Mouse (Mus musculus) R1 (cell line): ENCODE measurements around the gene Ankle2.

ENCODE experiments used
- DNase-seq: peaks from one replicate; pipeline ENCODE4 v3.0.0-alpha.2; 2018; ENCODE audit warnings: low read depth, low spot score

The Ankle2 gene

DNA sequence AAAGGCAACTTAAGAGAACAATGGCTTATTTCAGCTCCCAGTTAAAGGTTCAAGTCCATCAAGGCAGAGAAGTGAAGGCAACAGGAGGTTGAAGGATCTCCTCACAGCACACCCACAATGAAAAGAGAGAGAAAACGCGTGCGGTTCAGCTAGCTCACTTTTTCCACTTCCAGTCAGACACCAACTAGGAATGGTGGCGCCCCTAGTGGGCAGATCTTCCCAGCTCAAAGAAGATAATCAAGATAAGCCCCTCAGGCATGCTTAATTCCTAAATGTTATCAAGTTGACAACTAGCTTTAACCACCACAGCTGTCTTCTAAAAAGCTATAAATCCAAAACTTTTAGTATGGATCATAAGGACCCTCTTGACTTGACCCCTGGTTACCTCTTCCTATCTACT is 53.7 kb downstream of the Ankle2 start:
- peak; percentile 92 for DNase-seq

DNA sequence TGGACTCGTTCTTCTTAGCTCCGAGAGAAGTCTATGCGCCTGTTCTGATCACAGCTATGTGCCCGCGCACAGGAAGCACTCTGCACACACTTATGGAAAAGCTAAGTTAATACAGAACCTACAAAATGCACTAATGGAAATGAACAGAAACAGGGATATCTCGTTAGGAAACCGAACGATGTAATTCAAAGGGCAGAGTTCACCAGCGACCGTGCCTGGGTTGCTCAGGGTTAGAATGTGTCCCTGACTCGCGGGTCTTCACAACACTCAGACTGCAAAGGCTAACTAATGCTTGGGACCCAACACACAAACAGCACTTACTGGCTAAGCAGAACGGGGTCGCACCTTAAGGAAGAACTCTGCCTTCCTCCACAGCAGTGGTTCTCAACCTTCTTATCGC is 54.4 kb downstream of the Ankle2 start:
- DNase-seq: no peak

DNA sequence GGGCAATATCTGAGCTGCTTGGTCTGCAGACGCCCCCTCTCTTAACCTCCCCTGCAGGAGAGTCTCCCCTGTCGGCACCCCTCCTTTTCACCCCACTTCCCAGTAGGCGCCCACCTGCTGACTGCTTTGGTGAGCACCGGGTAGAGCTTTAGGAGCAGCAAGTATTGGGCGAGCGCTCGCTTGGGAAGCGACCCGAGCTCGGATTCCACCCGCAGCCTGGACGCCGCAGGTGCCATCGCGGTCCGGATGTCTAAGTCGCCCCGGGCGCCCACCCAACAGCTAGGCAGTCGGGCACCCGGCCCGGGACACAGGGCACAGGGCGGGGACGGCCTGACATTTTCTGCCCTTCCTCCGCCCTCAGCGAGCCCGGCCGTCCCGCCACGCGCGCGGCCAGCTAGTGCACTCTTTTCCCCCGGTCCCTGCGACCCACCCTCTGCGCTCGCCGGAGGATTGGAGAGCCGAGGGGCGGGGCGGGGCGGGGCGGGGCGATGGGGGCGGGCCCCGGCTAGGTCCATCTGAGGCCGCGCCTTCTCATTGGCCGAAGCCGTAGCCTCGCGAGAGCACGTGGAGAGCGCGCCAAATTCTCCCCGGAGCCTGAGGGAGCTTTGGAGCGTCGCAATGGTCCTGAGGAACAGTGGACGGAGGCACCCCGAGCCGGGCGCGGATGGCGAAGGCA is 55.1 kb downstream of the Ankle2 start, which contains the start of the genes Pxmp2 and Pole:
Gene Pxmp2, minus strand, starts transcription at position 417 of the 676 bp plus-strand sequence.
Gene Pole, plus strand, starts transcription at position 537 of the 676 bp plus-strand sequence.
- DNase-seq: peak; percentile 96

DNA sequence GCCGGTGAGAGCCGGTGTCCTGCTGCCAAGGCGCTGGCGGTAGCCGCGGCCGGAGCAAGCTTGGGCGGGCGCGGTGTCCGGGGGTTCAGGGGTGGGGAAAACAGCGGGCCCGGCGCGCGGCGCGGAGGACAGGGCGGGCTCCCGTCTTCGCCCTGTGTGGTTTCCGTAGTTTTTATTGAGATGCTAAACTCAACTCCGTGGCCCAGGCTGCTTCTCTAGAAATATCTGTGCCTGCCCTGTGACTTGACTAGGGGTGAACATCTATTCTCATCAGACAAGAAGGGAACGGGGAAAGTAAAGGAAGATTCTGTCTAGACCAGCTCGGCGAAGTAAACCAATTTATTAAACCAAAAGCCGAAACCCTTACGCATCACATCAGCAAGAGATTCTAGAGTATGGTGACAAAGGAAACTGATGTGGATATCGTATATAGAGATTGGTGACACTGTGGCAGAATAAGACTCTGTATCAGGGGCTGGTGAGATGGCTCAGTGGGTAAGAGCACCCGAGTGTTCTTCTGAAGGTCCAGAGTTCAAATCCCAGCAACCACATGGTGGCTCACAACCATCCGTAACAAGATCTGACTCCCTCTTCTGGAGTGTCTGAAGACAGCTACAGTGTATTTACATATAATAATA is 55.8 kb downstream of the Ankle2 start:
- no peak for DNase-seq

DNA sequence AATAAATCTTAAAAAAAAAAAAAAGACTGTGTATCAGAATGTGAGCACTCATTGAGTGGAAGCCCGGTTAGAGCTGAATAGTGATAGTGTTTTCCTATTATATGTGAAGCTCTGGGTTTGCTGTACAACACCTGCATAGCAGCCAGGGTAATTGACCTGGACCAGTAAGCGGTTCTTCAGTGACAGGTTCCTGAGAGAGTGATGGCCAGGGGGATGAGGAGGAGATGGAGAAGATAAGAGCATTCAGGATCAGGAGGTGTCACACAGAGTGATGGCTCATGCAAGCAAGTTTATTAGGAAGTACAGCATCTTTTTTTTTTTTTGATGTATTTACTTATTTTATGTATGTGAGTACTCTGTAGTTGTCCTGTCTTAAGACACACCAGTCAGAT is 56.3 kb downstream of the Ankle2 start:
- peak; percentile 11 for DNase-seq

DNA sequence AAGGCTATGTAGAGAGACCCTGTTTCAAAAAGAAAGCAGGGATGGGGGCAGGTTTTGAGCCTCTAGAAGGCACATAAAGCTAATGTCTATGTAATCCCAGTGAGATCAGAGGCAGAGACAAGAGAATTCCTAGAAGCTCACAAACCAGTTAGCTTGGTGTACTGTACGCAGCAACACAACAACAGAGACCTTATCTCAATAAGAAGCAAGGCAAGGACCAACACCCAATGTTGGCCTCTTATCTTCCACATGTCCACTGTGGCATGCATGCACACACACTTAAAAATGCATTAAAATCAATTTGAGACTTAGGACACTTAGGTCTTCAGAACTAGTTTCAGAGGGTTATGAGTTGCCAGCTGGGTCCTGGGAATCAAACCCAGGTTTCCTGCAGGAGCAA is 60.8 kb downstream of the Ankle2 start:
- no peak for DNase-seq

DNA sequence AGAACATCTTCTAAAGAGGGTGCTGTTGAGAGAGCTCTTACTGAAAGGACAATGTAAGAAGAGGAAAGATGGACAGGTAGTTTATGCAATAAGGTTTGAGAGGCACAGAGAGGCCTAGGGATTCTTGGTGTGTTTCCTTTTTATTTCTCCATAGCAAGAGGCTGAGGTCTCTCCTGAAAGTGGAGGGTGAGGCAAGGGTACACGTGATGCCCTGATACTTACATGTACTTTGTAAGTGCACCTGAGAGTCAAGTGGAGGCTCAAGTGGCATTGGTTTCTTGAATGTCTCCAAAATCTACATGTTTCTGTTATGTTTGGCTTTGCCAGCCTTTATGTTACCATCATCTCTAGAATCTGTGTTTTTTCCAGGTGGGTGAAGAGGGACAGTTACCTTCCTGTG is 65.8 kb downstream of the Ankle2 start:
- no peak for DNase-seq

DNA sequence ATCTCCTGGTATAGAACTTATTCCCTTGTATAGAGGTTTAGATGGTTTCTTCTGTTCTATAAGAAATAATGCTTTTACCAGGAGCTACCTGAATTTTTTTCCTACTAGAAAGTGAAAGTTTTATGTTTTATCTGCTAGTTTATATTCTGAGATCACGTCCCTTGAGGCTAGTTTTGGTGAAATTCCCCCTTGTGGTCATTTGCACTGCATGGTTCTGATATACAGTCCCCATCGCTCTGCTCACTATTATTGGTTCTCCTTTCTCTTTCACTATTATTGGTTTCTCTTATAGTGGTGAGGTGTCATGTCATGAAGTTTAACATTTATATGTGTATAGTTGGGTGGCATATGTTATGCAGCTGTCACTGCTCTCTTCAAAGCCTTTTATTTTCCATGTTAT is 69.8 kb downstream of the Ankle2 start:
- no peak for DNase-seq
